Mouse (Mus musculus): ENCODE data around the gene Adarb2.
A peak's percentile ranks its signal among the peaks of the same experiment; 100 is the strongest.

Gene Adarb2

DNA sequence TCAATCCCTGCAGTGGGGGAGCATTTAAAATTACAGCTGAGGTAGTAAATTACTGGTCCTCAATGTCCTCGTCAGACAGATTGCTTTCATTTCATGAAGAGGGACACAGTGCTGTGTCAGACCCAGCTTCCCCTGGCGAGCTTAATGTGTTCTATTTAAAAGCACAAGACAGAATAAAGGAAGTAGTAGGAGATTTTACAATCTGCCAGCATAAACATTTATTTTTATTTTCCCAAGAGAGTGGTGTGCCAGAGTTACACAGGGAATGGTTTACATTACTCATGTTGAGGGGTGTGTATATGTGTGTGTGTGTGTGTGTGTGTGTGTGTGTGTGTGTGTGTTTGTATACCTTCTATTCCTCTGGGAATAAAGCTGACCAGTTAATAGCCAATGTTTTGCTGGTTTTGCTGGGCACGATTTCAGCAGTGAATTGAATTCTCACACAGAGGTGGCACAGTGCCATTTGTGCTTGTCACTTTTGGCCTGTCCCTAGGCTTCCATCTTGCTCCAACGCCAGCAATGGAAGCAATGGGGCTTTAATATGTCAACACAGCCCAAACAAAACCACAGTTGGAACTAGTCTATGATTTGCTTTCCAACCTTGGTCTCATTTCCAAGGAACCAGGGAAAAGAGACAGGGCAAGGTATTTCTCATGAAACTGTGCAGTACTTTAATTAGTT lies 282.1 kb downstream of the Adarb2 start:
- peak in 1 of 2 experiments; percentile 46 for DNase-seq (ENCODE audit: inconsistent age in 2 of 2, low spot score in 1 of 2)

DNA sequence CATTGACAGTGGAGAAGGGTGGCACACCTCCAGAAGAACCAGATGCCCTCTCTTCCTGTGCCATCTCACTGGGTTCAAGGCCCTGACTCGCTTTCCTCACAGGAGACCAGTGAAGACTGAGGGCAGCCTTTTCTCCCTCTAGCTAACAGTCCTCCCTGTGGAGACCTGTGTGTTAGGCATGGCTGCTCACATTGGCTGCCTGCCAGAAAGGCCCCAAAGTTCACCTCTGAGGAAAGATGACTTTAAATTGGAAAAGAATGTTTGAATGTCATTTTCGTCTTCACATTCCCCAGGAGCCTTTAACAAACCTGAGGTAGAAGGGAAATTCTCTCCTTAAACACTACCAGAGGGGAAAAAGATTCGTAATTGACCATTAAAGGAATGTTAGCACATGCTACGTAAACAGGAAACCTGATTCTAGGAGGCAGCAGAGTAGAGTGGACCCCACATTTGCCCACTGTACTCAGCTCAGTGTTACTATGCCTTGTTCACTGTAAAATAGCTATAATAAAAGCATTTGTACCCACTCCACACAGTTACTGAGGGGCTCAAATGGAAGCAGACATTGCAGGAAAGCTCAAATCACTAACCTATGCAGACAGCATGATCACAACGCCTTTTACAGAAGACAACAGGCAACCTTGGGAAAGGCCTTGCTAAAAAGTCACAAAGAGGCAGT lies 285.2 kb downstream of the Adarb2 start:
- peak in 1 of 2 experiments; percentile 20 for DNase-seq (ENCODE audit: inconsistent age in 2 of 2, low spot score in 1 of 2)

DNA sequence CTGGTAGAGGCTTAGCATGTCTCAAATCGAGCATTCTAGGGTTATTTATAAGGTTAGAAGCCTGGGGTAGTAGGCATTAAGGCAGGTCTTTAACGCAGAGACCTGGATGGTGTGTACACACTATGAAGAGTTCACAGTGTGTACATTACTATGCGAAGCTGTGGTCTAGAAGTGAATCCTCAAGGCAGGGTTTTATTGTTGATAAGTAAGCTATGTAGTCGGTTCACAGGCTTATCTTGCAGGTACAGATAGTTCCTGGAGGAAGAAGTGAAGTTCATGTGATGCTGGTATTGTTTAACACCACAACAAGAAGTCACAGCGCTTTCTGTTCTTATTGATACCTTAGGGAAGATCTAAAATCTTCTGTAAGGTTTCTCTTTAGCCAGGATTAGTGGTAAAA lies 290.7 kb downstream of the Adarb2 start:
- no peak for DNase-seq (ENCODE audit: inconsistent age in 2 of 2, low spot score in 1 of 2)

DNA sequence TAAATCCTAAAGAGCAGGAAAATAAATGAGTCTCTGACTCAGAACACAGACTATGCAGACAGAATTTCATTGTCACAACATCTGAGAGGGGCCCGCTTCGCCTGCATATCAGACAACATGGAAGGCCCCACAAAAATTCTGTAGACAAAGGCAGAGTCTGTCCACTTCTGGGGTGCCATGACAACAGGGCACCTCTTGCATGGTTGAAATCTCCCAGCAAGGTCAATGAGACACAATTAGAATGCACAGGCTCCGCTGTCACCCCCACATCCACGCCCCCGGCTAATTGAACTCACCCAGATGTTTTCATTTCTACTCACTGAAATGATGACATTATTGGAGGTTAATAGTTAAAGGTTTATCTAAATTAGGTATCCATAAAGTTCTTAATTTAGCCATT lies 296.9 kb downstream of the Adarb2 start:
- DNase-seq (ENCODE audit: inconsistent age in 2 of 2, low spot score in 1 of 2), result no peak

DNA sequence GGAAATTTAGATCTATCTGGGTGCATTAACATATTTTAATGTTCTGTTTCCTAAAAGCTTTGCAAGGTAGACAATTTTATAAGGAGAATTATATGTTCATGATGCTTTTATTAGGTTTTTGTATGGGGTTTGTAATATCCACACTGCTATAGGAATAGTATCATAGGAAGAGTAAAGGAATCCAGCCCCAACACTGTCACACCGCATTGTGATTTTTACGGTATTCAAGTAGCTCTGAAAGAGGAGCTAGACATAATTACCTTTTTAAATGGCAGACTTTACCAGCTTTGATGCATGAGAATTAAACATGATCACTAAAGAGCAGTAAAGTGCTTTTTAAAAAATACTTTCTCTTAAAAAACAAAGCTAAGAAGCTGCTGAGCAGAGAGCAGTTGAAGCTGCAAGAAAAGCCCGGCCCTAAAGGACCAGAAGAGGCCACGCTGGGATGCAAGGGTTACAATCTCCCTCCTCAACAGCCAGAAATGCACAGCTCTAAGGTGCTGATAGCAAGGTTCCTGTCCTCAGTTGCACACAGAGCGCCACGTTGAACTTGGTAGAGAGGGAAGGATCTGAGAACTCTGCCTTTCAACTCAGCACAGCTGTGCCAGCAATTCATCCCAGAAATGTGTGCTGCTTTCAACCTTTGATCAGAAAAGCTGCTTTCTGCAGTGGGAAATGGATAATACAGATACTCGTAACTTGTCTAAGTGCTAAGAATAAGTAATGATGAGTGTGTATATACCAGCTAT lies 308.6 kb downstream of the Adarb2 start:
- DNase-seq (ENCODE audit: inconsistent age in 2 of 2, low spot score in 1 of 2), result no peak

DNA sequence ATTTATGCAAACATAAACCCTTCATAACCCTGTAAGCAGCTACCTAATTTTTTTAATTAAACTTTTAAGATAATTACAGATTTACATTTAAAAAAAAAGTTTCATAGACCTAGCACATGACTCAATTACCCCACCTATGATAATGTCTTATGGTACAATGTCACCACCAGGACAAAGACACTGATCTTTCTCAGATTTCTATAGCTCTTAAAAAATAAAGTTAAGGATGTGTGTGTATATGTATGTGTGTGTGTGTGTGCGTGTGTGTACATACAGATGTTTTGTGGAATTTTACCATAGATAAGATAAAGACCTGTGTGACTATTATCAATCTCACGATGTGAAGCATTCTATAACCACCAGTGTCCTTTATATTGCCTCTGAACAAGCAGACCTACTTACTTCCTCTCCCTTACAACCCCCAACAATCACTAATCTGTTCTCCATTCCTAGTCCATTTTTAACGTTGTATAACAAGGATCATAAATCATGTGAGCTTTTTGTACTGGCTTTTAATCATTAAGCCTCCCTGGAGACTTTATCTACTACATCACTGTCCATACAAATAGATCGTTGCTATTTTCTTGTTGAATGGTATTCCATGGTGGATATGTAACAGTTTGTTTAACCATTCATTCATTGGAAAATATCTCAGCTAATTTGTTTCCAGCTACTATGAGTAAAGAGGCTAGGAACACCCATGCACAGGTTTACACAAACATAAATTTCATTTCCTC lies 313.5 kb downstream of the Adarb2 start:
- no peak for DNase-seq (ENCODE audit: inconsistent age in 2 of 2, low spot score in 1 of 2)

DNA sequence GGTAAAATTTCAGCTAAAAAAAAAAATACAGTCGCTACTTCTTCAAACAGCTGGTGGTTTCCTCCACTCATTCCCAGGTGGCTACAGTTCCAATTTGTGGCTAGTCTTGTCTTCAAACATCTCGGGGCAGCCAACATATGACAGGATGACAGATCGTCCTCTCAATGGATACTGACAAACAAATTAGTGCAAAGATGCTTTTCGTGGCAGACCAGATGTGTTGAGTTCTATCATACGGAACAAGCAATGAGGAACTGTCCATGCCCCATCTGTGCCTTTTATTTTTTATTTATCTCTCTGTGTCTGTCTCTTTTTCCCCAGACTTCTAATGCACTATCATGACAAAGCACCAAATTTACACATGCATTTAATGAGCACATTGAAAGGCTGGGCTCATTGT lies 316.5 kb downstream of the Adarb2 start:
- no peak for DNase-seq (ENCODE audit: inconsistent age in 2 of 2, low spot score in 1 of 2)

DNA sequence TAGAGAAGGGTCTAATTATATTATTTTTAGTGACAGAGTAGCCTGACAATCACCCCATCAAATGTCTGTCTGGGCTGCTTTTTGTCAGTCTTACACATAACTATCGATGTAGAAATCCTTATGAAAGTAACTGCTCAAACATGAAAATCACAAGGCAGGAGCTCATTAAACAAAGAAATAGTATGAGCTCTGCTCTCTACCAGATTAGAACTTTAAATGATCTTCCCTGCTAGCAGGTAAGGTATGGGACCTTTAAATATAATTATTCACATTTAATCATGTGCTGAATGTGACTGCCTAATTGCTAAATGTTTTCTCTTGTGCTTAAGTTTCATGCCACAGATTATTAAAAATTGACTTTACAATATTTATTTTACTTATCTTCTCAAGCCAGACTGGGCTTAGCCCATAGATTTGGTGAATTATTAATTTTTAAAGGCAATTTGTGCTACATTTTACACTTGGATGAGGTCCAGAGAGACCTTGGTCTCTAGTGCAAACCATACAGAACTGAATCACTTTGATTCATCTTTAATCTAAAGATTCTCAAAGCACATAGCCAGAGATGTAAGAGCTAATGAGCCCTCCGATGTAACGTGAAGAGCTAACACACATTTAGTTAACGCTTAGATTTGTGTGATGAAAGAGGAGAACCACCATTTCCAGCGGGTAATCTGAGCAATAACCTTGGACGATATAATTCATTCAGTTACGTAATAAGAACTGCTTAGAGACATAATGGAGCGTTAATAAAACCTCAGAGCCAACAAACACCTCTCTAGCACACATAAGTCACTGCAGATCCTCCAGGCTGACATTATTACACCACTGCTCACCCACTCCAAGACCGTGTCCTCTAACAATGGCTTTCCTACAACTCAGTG lies 323.3 kb downstream of the Adarb2 start:
- peak in 1 of 2 experiments; percentile 54 for DNase-seq (ENCODE audit: inconsistent age in 2 of 2, low spot score in 1 of 2)

DNA sequence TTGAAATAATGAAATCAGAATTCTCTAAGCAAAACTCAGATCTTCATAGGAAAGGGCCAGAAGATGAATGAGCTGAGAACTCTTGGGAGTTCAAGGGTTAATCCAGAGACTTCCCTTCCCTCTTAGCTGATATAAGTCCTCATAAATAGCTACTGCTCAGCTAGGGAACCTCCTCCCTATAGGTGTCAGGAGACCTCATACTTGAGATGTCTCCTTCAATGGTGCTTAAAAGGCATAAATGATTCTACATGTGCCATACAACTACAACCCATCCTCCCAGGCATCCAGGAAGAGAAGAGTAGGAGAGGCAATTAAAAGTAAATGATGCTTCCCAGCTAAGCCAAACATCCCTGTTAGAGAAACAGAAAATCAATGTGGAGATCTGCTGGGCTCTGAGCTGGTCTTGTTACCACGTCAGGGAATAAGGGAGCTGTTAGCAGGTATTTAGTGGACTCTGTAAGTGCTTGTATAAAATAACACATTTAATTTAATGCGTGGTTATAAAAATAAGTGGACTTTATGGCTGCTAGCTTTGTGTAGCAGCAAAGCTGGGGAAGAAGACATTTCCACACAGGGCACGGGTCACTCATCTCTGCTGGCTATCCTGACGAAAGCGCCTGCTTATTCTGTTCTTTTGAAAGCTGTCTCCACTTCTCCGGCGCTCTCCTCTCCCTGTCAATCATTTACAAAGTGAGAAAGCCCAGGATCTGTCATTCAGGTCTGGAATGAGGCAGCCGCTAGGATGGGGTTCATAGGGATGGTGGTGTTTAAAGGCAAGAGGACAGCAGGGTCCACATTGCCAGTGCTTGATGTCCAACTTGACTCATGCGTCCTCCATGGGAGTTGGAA lies 331.8 kb downstream of the Adarb2 start:
- DNase-seq (ENCODE audit: inconsistent age in 2 of 2, low spot score in 1 of 2), result no peak

DNA sequence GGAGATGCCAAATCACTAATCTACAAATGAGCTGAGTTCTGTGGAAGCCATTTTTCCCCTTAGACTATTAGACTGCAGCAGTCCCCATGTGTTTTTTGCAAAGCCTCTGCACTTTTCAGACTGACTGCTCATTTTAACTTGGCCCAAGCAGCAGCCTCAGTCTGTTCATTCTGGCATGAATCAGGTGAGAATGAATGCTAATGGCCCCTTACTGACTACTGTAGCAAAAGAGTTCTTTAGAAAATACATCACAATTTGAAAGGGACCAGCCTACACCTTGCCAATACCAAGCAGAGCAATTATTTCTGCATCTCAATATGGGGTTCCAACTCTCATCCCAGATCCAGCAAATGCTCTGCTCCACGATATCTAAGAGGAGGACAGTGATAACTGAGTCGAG lies 335.8 kb downstream of the Adarb2 start:
- DNase-seq (ENCODE audit: inconsistent age in 2 of 2, low spot score in 1 of 2), result no peak

DNA sequence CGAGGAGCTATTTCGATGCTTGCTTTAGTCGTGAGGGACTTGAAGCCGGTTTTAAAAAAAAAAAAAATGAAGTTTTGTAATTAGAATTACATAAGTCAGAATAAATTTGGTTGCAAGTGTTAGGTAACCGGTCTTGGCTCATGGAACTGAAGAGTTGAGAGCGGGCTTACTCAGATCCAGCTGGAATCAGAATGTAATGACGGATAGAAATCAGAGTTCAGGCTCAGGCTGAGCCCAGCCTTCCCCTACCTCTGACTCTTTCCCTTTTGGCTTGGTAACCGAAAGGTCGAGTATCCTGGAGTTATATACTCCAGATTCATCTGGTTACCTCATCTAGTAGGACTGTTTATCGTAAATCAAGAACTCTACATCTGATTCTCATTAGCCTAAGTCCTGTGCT lies 336.2 kb downstream of the Adarb2 start:
- DNase-seq (ENCODE audit: inconsistent age in 2 of 2, low spot score in 1 of 2), result peak in 1 of 2 experiments; percentile 31

DNA sequence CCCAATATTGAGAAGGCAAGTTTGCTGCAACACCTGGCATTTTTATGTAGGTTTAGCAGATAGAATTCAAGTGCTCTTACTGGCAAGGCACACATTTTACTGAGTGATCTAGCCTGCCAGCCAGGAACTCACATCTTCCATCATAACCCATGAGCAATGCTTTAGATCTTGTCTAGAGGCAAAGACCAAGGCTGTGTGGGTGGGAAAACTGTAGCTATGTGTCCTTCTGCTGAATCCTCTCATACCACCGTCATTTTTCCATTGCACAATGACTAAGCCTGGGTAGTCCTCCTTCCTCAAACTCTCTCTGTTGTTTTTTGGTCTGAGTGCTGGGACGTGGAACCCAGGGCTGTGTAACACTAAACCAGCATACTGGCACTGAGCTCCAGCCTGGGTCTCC lies 340.0 kb downstream of the Adarb2 start:
- peak in 1 of 2 experiments; percentile 63 for DNase-seq (ENCODE audit: inconsistent age in 2 of 2, low spot score in 1 of 2)

DNA sequence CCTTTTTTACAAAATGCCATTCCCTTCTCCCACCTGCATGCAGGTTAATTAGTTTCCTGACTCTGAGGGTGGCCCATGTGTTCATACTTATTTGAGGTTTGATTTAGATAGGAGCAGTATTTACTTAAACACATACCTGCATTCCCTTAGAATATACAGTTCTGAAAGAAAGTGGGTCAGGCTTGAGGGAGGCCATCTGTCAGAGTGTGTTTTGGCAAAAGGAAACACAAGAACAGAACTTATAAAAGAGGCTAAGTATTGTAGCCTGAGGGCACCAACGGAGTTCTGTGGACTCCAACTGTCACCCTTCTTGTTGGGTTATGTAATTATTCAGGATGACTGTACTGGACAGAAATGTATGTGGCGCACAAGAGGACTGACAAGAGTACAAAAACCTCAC lies 349.6 kb downstream of the Adarb2 start:
- DNase-seq (ENCODE audit: inconsistent age in 2 of 2, low spot score in 1 of 2), result no peak

DNA sequence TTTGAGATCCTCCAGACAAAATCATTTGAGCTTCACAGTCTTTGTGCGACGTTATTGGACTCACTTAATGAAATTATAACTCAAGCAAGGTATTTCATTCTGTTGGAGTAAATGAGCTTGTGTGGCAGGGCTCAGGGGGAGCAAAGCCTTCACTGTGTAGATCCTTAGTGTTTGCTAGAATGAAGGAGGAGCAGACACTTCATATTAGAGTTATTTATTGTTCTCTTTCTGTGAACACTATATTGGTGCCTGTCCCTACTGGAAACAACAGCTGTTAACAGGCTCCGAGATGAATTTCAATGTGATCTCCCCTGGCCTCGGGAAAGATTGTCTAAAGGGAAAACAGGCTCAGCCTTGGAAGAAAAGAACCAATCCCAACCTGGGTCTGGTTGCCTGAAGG lies 355.1 kb downstream of the Adarb2 start:
- no peak for DNase-seq (ENCODE audit: inconsistent age in 2 of 2, low spot score in 1 of 2)

DNA sequence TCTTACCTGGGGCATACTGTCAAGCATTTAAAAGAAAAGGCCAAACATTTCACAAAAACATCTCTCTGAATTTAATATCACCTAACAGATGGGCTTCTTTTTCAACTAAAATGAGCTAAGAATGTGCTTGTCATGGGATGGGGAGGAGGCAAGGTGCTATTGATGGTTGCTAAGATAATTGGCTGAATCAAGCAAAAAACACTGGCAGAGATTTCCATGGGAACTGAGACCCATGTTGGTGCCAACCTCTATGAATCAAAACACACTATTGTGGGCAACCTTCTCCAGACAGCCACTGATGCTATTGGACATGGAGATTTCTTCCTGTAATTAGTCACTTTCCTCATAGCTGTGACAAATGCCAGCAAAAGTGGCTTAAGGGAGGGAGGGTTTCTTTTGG lies 357.8 kb downstream of the Adarb2 start:
- no peak for DNase-seq (ENCODE audit: inconsistent age in 2 of 2, low spot score in 1 of 2)

DNA sequence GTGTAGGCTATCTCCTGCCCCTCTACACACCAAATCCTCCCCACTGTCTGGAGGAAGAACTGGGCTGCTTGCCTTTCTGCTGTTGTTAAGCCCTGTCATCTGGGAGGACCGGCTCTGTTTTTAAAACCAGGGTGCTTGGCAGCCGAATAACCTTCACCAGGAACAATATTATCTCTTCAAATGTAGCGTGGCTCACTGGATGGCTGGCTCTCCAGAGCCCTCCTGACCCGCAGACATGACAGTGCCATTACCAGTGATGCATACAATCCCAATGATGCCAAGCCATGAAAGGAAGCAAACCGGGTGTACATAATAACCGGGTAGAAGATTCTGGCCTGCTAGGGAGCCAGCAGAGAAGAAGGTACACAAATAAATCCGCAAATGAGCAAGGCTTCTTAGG lies 360.5 kb downstream of the Adarb2 start:
- no peak for DNase-seq (ENCODE audit: inconsistent age in 2 of 2, low spot score in 1 of 2)

DNA sequence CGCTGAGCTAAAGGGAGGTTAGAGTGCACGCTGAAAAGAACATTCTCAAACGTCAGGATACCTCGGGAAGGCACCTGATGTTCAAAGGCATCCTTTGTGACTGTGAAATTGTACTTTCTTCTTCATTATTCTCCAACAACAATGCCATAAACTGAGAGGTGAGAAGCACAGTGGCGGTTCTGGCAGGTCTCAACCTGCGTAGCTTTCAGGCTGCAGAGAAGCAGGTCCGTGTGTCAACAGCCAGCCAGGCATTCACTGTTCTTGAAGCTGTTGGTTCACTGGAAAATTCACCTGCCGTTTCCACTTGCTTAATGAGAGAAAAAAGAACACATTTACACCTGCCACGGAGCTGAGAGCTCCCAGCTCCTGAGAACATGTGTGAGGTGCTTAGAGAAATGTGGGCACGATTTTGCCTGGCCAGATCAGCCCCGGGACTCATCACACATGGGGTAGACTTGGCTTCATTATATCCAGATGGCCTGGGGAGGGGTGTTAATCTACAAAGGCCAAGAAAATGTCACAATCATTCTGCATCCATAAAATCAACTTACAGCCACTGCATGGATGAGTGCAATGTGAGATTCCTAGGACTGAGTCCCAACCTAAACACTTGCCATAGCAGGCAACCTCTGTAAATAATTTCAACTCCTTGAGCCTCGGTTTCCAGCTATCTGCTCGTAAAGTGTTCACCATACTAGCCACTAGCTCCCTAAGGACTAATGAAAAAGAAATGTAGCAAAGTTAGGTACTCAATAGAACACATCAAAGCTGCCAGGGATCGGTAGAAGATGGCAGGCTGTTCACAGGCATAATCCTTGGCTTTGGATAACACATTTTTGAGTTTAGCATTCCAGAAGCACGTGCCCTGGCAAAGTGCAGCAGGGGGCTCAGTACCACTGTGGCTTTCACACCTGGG lies 364.7 kb downstream of the Adarb2 start:
- DNase-seq (ENCODE audit: inconsistent age in 2 of 2, low spot score in 1 of 2), result no peak

DNA sequence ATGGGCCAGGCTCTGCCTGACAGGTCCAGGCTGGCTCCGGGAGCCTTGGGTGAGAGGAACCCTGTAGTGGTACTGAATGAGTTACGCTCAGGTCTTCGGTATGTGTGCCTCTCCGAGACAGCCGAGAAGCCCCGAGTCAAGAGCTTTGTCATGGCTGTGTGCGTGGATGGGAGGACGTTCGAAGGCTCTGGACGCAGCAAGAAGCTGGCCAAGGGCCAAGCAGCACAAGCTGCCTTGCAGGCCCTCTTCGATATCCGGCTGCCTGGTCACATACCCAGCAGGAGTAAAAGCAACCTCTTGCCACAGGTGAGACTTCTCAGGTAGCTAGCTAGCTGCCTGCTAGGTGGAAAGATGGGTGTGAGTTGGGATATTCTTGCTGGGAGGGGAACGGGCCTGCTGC lies 367.6 kb downstream of the Adarb2 start:
- no peak for DNase-seq (ENCODE audit: inconsistent age in 2 of 2, low spot score in 1 of 2)

DNA sequence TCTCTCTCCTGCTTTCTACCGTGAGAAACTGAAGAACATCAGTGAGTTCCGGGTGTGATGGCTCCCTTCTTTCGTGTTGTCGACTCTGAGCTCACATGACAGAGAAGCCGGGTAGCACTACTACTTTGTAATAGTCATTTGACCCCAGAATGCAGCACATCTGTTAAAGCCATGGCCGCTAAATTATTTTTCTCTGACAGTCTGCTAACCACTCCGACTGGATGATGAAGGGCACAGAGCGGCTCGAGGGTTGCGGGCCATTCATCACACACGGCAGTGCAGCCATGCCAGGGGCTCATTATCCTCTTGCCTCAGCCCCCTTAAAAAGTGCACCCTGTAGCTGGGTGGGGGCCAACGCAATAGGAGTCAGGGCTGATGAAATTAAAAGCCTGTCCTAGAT lies 371.2 kb downstream of the Adarb2 start:
- no peak for DNase-seq (ENCODE audit: inconsistent age in 2 of 2, low spot score in 1 of 2)

Measured in adrenal gland, adult (tissue).